Mouse (Mus musculus): Measurements from ENCODE around the gene Pcyox1. TPM values are rescaled to one million over a fixed set of nuclear protein-coding genes. Genes with fewer than 3 reads are reported as not detected.

Gene Pcyox1
- total and polyA plus RNA-seq, 3 experiments, result 16.0 to 28.1 TPM; not detected in 1

- TF ChIP-seq JUND (IDR thresholded peaks at IDR 0.05; ENCODE audit: low read depth, low read length) (no peak), ETS1 (IDR thresholded peaks at IDR 0.05; ENCODE audit: low read depth, low read length) (no peak), POLR2AphosphoS2 (IDR thresholded peaks at IDR 0.05; ENCODE audit: low read length) (no peak), MYB (IDR thresholded peaks at IDR 0.05; ENCODE audit: low read depth, low read length) (no peak), HCFC1 (IDR thresholded peaks at IDR 0.05; ENCODE audit: low read depth, low read length) (no peak), POLR2A (IDR thresholded peaks at IDR 0.05; ENCODE audit: control insufficient read depth in 1 of 2, insufficient read depth in 1 of 2, low read depth in 1 of 2, low read length in 2 of 2, poor library complexity in 1 of 2) (0 out of 4 replicates have a peak, but pooled peaks of 1 of the 2 experiments have one; percentile 37), NRF1 (IDR thresholded peaks at IDR 0.05; ENCODE audit: insufficient read depth, low read depth, low read length, poor library complexity, severe bottlenecking) (no peak), UBTF (IDR thresholded peaks at IDR 0.05; ENCODE audit: borderline replicate concordance, insufficient read depth, low read depth, low read length) (no peak), MEF2A (IDR thresholded peaks at IDR 0.05; ENCODE audit: extremely low read depth, insufficient replicate concordance, low read depth, low read length, poor library complexity, severe bottlenecking) (no peak), CHD2 (IDR thresholded peaks at IDR 0.05; ENCODE audit: low read length) (no peak), MAX (IDR thresholded peaks at IDR 0.05; ENCODE audit: low read length) (no peak), EP300 (IDR thresholded peaks at IDR 0.05; ENCODE audit: low read depth in 1 of 2, low read length in 2 of 2) (no peak), RCOR1 (IDR thresholded peaks at IDR 0.05; ENCODE audit: low read depth, low read length) (no peak)
Observed at GRCm38 (mm10) chr6:86437711-86438110, 40.8 kb upstream of the Pcyox1 start (continued).

DNA sequence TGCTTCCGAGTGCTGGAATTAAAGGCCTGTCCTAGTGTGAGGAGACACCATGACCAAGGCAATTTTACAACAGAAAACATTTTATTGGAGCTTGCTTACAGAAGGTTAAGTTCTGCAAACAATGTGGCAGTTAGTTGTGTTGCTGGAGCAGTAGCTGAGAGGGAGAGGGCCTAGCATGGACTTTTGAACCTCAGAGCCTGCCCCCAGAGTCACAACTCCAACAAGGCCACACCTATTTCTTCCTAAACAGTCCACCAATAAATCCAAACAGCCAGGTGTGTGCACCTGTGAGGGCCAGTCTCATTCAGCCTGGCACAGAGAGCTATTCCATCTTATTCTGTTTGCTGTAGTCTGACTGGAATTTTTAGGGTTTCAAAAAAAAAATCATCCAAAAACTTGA lies 36.7 kb upstream of the Pcyox1 start:
- TF ChIP-seq HCFC1 (IDR thresholded peaks at IDR 0.05; ENCODE audit: low read depth, low read length) (no peak), E2F4 (IDR thresholded peaks at IDR 0.05; ENCODE audit: borderline replicate concordance, low read depth, low read length) (no peak)
- H3K36me3 ChIP-seq (ENCODE audit: control insufficient read depth in 1 of 2, insufficient read depth in 2 of 2, low read length in 2 of 2), result peaks cover 3 to 6% of the 10 kb centered on the region in 2 experiments

GRCm38 (mm10) chr6:86431531-86431930 lies 34.6 kb upstream of the Pcyox1 start:
- Histone ChIP-seq H3K4me3 (ENCODE audit: control insufficient read depth in 1 of 2, insufficient read depth in 1 of 2, low read depth in 2 of 2, low read length in 2 of 2) (no peak overlapping the region), H3K4me1 (ENCODE audit: control insufficient read depth in 1 of 2, insufficient read depth in 2 of 2, low read length in 2 of 2) (no peaks in the 10 kb centered on the region), H3K36me3 (ENCODE audit: control insufficient read depth in 1 of 2, insufficient read depth in 2 of 2, low read length in 2 of 2) (peaks cover 0 to 8% of the 10 kb centered on the region in 2 experiments; a peak in 2 of 4 replicates), H3K27me3 (ENCODE audit: control insufficient read depth in 1 of 2, insufficient read depth in 2 of 2, low read length in 2 of 2) (no peaks in the 10 kb centered on the region), H3K27ac (ENCODE audit: control insufficient read depth, low read depth, low read length) (no peak overlapping the region), H3K79me2 (ENCODE audit: control insufficient read depth, insufficient read depth, low read length, poor library complexity) (no peaks in the 10 kb centered on the region), H3K9ac (ENCODE audit: control insufficient read depth, low read depth, low read length, poor library complexity, severe bottlenecking) (no peak overlapping the region), H3K9me3 (replicated peaks; ENCODE audit: insufficient read depth, low read length) (no peaks in the 10 kb centered on the region)
- TF ChIP-seq ETS1 (IDR thresholded peaks at IDR 0.05; ENCODE audit: low read depth, low read length) (no peak), CHD1 (IDR thresholded peaks at IDR 0.05; ENCODE audit: low read depth, low read length) (no peak), POLR2A (IDR thresholded peaks at IDR 0.05; ENCODE audit: control insufficient read depth in 1 of 2, insufficient read depth in 1 of 2, low read depth in 1 of 2, low read length in 2 of 2, poor library complexity in 1 of 2) (no peak), CTCF (IDR thresholded peaks at IDR 0.05 in 2 of 3, conservative IDR thresholded peaks at IDR 0.05 in 1 of 3; ENCODE audit: control insufficient read depth in 1 of 3, insufficient read depth in 1 of 3, low read depth in 2 of 3, low read length in 3 of 3, poor library complexity in 1 of 3, severe bottlenecking in 1 of 3) (no peak), TAL1 (IDR thresholded peaks at IDR 0.05; ENCODE audit: low read length) (no peak)
- no peak for DNase-seq (ENCODE audit: low read depth, low spot score)

More for the DNA sequence above, 36.7 kb upstream of the Pcyox1 start:
- H3K9me3 ChIP-seq (replicated peaks; ENCODE audit: insufficient read depth, low read length), result no peaks in the 10 kb centered on the region
- DNase-seq (ENCODE audit: low read depth, low spot score), result no peak
- H3K9ac ChIP-seq (ENCODE audit: control insufficient read depth, low read depth, low read length, poor library complexity, severe bottlenecking), result no peak overlapping the region
- no peak overlapping the region for H3K4me3 ChIP-seq (ENCODE audit: control insufficient read depth in 1 of 2, insufficient read depth in 1 of 2, low read depth in 2 of 2, low read length in 2 of 2)
- no peaks in the 10 kb centered on the region for H3K27me3 ChIP-seq (ENCODE audit: control insufficient read depth in 1 of 2, insufficient read depth in 2 of 2, low read length in 2 of 2)
- no peak overlapping the region for H3K27ac ChIP-seq (ENCODE audit: control insufficient read depth, low read depth, low read length)
- peaks cover 3% of the 10 kb centered on the region; the same call in 1 of the 2 replicates for H3K79me2 ChIP-seq (ENCODE audit: control insufficient read depth, insufficient read depth, low read length, poor library complexity)
- peaks cover 0 to 3% of the 10 kb centered on the region in 2 experiments; a peak in 1 of 4 replicates for H3K4me1 ChIP-seq (ENCODE audit: control insufficient read depth in 1 of 2, insufficient read depth in 2 of 2, low read length in 2 of 2)
